Mouse (Mus musculus) thymus, adult 2 months (tissue): Measurements from ENCODE around the gene Olfr221. TPM values are rescaled to one million over a fixed set of nuclear protein-coding genes. Genes with fewer than 3 reads are reported as not detected.

Source experiments
- DNase-seq: peaks from one replicate; pipeline ENCODE4 v3.0.0; 2021
- H3K27ac ChIP-seq: fragments of 200-500 bp; 2 replicates; pipeline ENCODE4 v1.5.1; 2012; ENCODE audit warnings: low read length, control low read depth; ENCODE audit not compliant: control insufficient read depth, insufficient read depth
- H3K27me3 ChIP-seq: fragments of 200-500 bp; 2 replicates; pipeline ENCODE4 v1.6.1; 2012; ENCODE audit warnings: mild to moderate bottlenecking, low read length, moderate library complexity, mixed read lengths; ENCODE audit not compliant: control insufficient read depth, insufficient read depth
- H3K36me3 ChIP-seq: fragments of 200-500 bp; 2 replicates; pipeline ENCODE4 v1.6.1; 2012; ENCODE audit warnings: mild to moderate bottlenecking, low read length, moderate library complexity; ENCODE audit not compliant: control insufficient read depth, insufficient read depth
- H3K4me1 ChIP-seq: fragments of 200-500 bp; replicated peaks from 2 replicates; pipeline ENCODE4 v1.6.1; 2012; ENCODE audit warnings: low read length; ENCODE audit not compliant: control insufficient read depth, insufficient read depth
- H3K4me3 ChIP-seq: fragments of 200-500 bp; 2 replicates; pipeline ENCODE4 v1.5.1; 2012; ENCODE audit warnings: mild to moderate bottlenecking, low read length, control low read depth, moderate library complexity; ENCODE audit not compliant: control insufficient read depth, insufficient read depth
- CTCF ChIP-seq: fragments of 200-500 bp; IDR thresholded peaks from 2 replicates; pipeline ENCODE4 v1.5.1; 2012; ENCODE audit warnings: mild to moderate bottlenecking, control low read depth, low read length, moderate library complexity, borderline replicate concordance; ENCODE audit not compliant: control insufficient read depth, poor library complexity, insufficient read depth; ENCODE audit errors: extremely low read depth
- POLR2A ChIP-seq: fragments of 200-500 bp; IDR thresholded peaks from 2 replicates; pipeline ENCODE4 v1.6.1; 2012; ENCODE audit warnings: mild to moderate bottlenecking, low read length, control low read depth, moderate library complexity; ENCODE audit not compliant: control insufficient read depth, poor library complexity, insufficient read depth; ENCODE audit errors: extremely low read depth
- whole genome bisulfite sequencing: fragments of 180-500 bp; shearing (Covaris S2); methylation state at CpG from one replicate; pipeline ENCODE4 v1.1.7; 2018; 5-methylcytosine and 5-hydroxymethylcytosine counted together
- polyA plus RNA-seq: library from polyadenylated mRNA; depleted of rRNA; stranded (reverse); fragments of >200 nt; gene quantifications from 2 replicates; pipeline ENCODE4 v1.2.3, GENCODE M21; 2012

Olfr221 gene
- polyA plus RNA-seq, 1 experiment, result not detected

GRCm38 (mm10) chr14:52006241-52006640 lies 36.0 kb downstream of the Olfr221 start:
- Histone ChIP-seq H3K36me3 (peaks cover 12% of the 10 kb centered on the region), H3K4me3 (no peak overlapping the region), H3K27me3 (no peaks in the 10 kb centered on the region), H3K4me1 (peaks cover 59% of the 10 kb centered on the region), H3K27ac (no peak overlapping the region)
- DNase-seq, result peak; percentile 40
- 96% methylated on average over 8 of the region's 8 CpGs for WGBS
- TF ChIP-seq CTCF (peak; percentile 31; the same call in 1 of the 2 replicates), POLR2A (no peak)

GRCm38 (mm10) chr14:52005616-52006015 lies 36.6 kb downstream of the Olfr221 start:
- Histone ChIP-seq H3K36me3 (peaks cover 12% of the 10 kb centered on the region), H3K27me3 (no peaks in the 10 kb centered on the region), H3K4me1 (peaks cover 57% of the 10 kb centered on the region), H3K4me3 (no peak overlapping the region), H3K27ac (no peak overlapping the region)
- 96% methylated on average over 6 of the region's 6 CpGs for WGBS
- TF ChIP-seq POLR2A (no peak), CTCF (no peak)
- DNase-seq, result no peak

GRCm38 (mm10) chr14:52005141-52005540 lies 37.1 kb downstream of the Olfr221 start:
- H3K4me1 ChIP-seq, result peaks cover 52% of the 10 kb centered on the region
- H3K4me3 ChIP-seq, result no peak overlapping the region
- no peaks in the 10 kb centered on the region for H3K27me3 ChIP-seq
- no peak for TF ChIP-seq CTCF
- no peak for TF ChIP-seq POLR2A
- peaks cover 12% of the 10 kb centered on the region for H3K36me3 ChIP-seq
- DNase-seq, result no peak
- WGBS, result 93% methylated on average over 7 of the region's 7 CpGs
- no peak overlapping the region for H3K27ac ChIP-seq

GRCm38 (mm10) chr14:52003981-52004495 lies 38.2 kb downstream of the Olfr221 start:
- Histone ChIP-seq H3K27me3 (no peaks in the 10 kb centered on the region), H3K27ac (no peak overlapping the region), H3K36me3 (peaks cover 12% of the 10 kb centered on the region), H3K4me3 (no peak overlapping the region), H3K4me1 (peaks cover 41% of the 10 kb centered on the region)
- TF ChIP-seq POLR2A, result no peak
- no peak for TF ChIP-seq CTCF
- peak; percentile 41 for DNase-seq
- 55% methylated on average over 16 of the region's 16 CpGs for WGBS

GRCm38 (mm10) chr14:51997483-51997882 lies 44.8 kb downstream of the Olfr221 start:
- DNase-seq, result no peak
- Histone ChIP-seq H3K4me1 (no peaks in the 10 kb centered on the region), H3K4me3 (no peak overlapping the region), H3K36me3 (no peaks in the 10 kb centered on the region), H3K27me3 (no peaks in the 10 kb centered on the region), H3K27ac (no peak overlapping the region)
- no peak for TF ChIP-seq POLR2A
- TF ChIP-seq CTCF, result no peak
- WGBS, result 98% methylated on average over 14 of the region's 14 CpGs

GRCm38 (mm10) chr14:51996866-51997265 lies 45.4 kb downstream of the Olfr221 start:
- Histone ChIP-seq H3K4me3 (no peak overlapping the region), H3K27me3 (no peaks in the 10 kb centered on the region), H3K4me1 (no peaks in the 10 kb centered on the region), H3K27ac (no peak overlapping the region), H3K36me3 (no peaks in the 10 kb centered on the region)
- TF ChIP-seq CTCF, result no peak
- TF ChIP-seq POLR2A, result no peak
- 97% methylated on average over 17 of the region's 17 CpGs for WGBS
- DNase-seq, result no peak
